In the genomic region with DNA sequence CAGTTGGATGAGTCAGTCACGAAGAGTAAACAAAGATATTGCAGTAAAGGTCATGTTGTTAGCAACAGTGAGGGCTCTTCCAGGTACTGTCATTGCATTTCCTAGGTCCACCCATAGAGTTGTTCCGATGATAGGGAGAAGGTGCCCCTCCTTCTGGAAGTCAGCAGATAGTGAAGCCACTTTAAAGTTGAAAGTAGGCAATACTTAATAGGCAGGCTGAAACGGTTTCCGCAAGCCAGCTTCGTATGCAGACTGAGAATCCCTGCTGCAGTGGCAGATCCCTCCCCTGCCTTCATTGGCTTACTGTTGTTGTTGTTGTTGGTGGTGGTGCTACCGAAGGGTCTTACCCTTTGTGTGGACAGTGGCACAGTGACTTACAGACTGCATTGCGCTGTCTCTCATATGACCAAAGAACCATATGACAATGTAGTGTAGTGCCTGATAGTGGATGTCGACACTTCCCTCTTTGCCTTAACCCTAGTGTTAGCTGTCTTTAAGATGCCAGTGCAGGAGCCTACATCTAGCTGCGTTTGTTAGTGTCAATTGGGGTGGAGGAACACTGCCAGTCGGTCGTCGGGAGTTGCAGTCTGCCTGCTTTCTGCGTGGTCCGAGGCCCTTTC, we compare ENCODE assay signal across 8 mouse cellular contexts. TPM values are rescaled to one million over a fixed set of nuclear protein-coding genes. Genes with fewer than 3 reads are reported as not detected.
A peak's percentile ranks its signal among the peaks of the same experiment; 100 is the strongest.
DNase-seq lines count a peak whose midpoint lies in the region; ATAC-seq lines count a peak whose summit lies in the region.

No protein-coding gene starts in this region.

- no peaks in the 10 kb centered on the region for H3K36me3 ChIP-seq in embryonic facial prominence, embryonic 15.5 days
- H3K36me3 ChIP-seq in midbrain, embryonic 14.5 days (ENCODE audit: control insufficient read depth, insufficient read depth, low read length): no peaks in the 10 kb centered on the region

- peak overlapping the region; percentile 56 for H3K4me2 ChIP-seq in embryonic facial prominence, embryonic 15.5 days (replicated peaks)
- peak overlapping the region; percentile 68 for H3K4me2 ChIP-seq in midbrain, embryonic 14.5 days (ENCODE audit: low read length)

- 17% methylated on average over 14 of the region's 14 CpGs for WGBS in embryonic facial prominence, embryonic 15.5 days
- WGBS in large intestine, adult 2 months: 11% methylated on average over 14 of the region's 14 CpGs
- WGBS in midbrain, embryonic 14.5 days: 15% methylated on average over 14 of the region's 14 CpGs

- H3K4me1 ChIP-seq in embryonic facial prominence, embryonic 15.5 days: peaks cover 17% of the 10 kb centered on the region
- H3K4me1 ChIP-seq in midbrain, embryonic 14.5 days (ENCODE audit: control insufficient read depth, insufficient read depth, low read length): peaks cover 17% of the 10 kb centered on the region

- no peaks in the 10 kb centered on the region for H3K27me3 ChIP-seq in embryonic facial prominence, embryonic 15.5 days
- H3K27me3 ChIP-seq in midbrain, embryonic 14.5 days (ENCODE audit: control insufficient read depth, insufficient read depth, low read length): no peaks in the 10 kb centered on the region

- H3K27ac ChIP-seq in embryonic facial prominence, embryonic 15.5 days (replicated peaks): peak overlapping the region; percentile 87; the same call in 1 of the 2 replicates
- peak overlapping the region; percentile 90 for H3K27ac ChIP-seq in midbrain, embryonic 14.5 days (replicated peaks; ENCODE audit: low read depth, low read length)

- ATAC-seq in embryonic facial prominence, embryonic 15.5 days (ENCODE audit: insufficient number of reproducible peaks, low FRiP score, low TSS enrichment, low read depth): peak; percentile 1; the same call in 1 of the 2 replicates
- ATAC-seq in midbrain, embryonic 14.5 days (ENCODE audit: low FRiP score, low TSS enrichment): peak; percentile 21
- ATAC-seq in erythroid progenitor cell, adult 5-6 weeks (replicated peaks; ENCODE audit: low FRiP score, poor library complexity, severe bottlenecking): no peak

- H3K9ac ChIP-seq in embryonic facial prominence, embryonic 15.5 days: peak overlapping the region; percentile 71
- H3K9ac ChIP-seq in midbrain, embryonic 14.5 days (replicated peaks; ENCODE audit: low read length): peak overlapping the region; percentile 88

- H3K4me3 ChIP-seq in embryonic facial prominence, embryonic 15.5 days (replicated peaks): peak overlapping the region; percentile 73
- peak overlapping the region; percentile 68 for H3K4me3 ChIP-seq in midbrain, embryonic 14.5 days (replicated peaks; ENCODE audit: low read depth, low read length)

- H3K9me3 ChIP-seq in embryonic facial prominence, embryonic 15.5 days (replicated peaks): no peaks in the 10 kb centered on the region
- H3K9me3 ChIP-seq in midbrain, embryonic 14.5 days (ENCODE audit: control insufficient read depth, low read length): no peaks in the 10 kb centered on the region

- peak; percentile 8 to 11 for DNase-seq in cerebellum, postnatal 36 days
- DNase-seq in cerebellum, postnatal 4 days (ENCODE audit: low spot score in 2 of 2): no peak
- peak; percentile 64 for DNase-seq in CD4-positive, CD25-positive, alpha-beta regulatory T cell, adult 2 months (ENCODE audit: low read depth, low spot score)
- DNase-seq in large intestine, adult 2 months (ENCODE audit: low read depth, low spot score): peak; percentile 44
- peak; percentile 55 for DNase-seq in midbrain, embryonic 14.5 days
- no peak for DNase-seq in kidney, postnatal 4 days

RNA-seq across cellular contexts. Expression of a gene that starts 0.4 kb away (rescaled TPM):
- 16.6 and 16.9 TPM in 2 replicates for polyA plus RNA-seq in embryonic facial prominence, embryonic 15.5 days (2015; fragmentation: Nextera tagmentation; extraction: Ambion mirVana)
- 2.1 and 2.5 TPM in 2 replicates for polyA plus RNA-seq in large intestine, adult 2 months (2012; rRNA removed)
- 43.4 and 52.6 TPM in 2 replicates for polyA plus RNA-seq in midbrain, embryonic 14.5 days (2014; fragmentation: Nextera tagmentation; extraction: Ambion mirVana)
- 5.4 and 11.5 TPM in 2 replicates for total RNA-seq in erythroid progenitor cell, adult 5-6 weeks (2015; ENCODE audit: low replicate concordance)
- 0.90 and 1.6 TPM in 2 replicates for total RNA-seq in erythroid progenitor cell, adult 5-6 weeks (2017; ENCODE audit: low replicate concordance)

Comparison
In these comparisons a context has a peak if more than half of its experiments do, and no peak if none do; other contexts are left out.
1. DNase-seq: peak in cerebellum, postnatal 36 days (2 of 2), CD4-positive, CD25-positive, alpha-beta regulatory T cell, adult 2 months (single experiment), large intestine, adult 2 months (single experiment) and midbrain, embryonic 14.5 days (single experiment); none in cerebellum, postnatal 4 days (0 of 2) and kidney, postnatal 4 days (0 of 2).